Mouse (Mus musculus) midbrain, embryonic 13.5 days (tissue): ENCODE results near the gene Clec4g. TPM values are rescaled to one million over a fixed set of nuclear protein-coding genes. Genes with fewer than 3 reads are reported as not detected.

Source experiments
- ATAC-seq: fragments of 200-750 bp; cut with Nextera tagmentation; 2 replicates; pipeline ENCODE4 v1.8.0; 2017; ENCODE audit warnings: mild to moderate bottlenecking, moderate TSS enrichment, moderate library complexity
- H3K27ac ChIP-seq: fragments of 300-500 bp; sonication (generic); 2 replicates; pipeline ENCODE4 v1.5.1; 2015; ENCODE audit warnings: inconsistent platforms, mild to moderate bottlenecking, moderate library complexity
- H3K27me3 ChIP-seq: fragments of 300-500 bp; sonication (generic); 2 replicates; pipeline ENCODE4 v1.6.1; 2015; ENCODE audit warnings: mild to moderate bottlenecking, inconsistent platforms
- H3K36me3 ChIP-seq: fragments of 300-500 bp; sonication (generic); 2 replicates; pipeline ENCODE4 v1.6.1; 2015; ENCODE audit warnings: mild to moderate bottlenecking, inconsistent platforms
- H3K4me1 ChIP-seq: fragments of 300-500 bp; sonication (generic); replicated peaks from 2 replicates; pipeline ENCODE4 v1.6.1; 2015; ENCODE audit warnings: inconsistent platforms
- H3K4me2 ChIP-seq: fragments of 300-500 bp; sonication (generic); replicated peaks from 2 replicates; pipeline ENCODE4 v1.6.1; 2015; ENCODE audit warnings: moderate library complexity, mild to moderate bottlenecking, inconsistent platforms
- H3K4me3 ChIP-seq: fragments of 300-500 bp; sonication (generic); replicated peaks from 2 replicates; pipeline ENCODE4 v1.5.1; 2015; ENCODE audit warnings: mild to moderate bottlenecking, inconsistent platforms
- H3K9ac ChIP-seq: fragments of 300-500 bp; sonication (generic); replicated peaks from 2 replicates; pipeline ENCODE4 v1.6.1; 2015; ENCODE audit warnings: mild to moderate bottlenecking, inconsistent platforms
- H3K9me3 ChIP-seq: fragments of 300-500 bp; sonication (generic); 2 replicates; pipeline ENCODE4 v1.6.1; 2016; ENCODE audit warnings: mild to moderate bottlenecking, inconsistent platforms
- WGBS: fragments of 180-500 bp; shearing (Covaris S2); methylation state at CpG from one replicate; pipeline ENCODE4 v1.1.7; 2015; 5-methylcytosine and 5-hydroxymethylcytosine counted together
- polyA plus RNA-seq: library from polyadenylated mRNA; unstranded; fragments of >200 nt; fragmentation: Nextera tagmentation; extraction: Ambion mirVana; gene quantifications from 2 replicates; pipeline ENCODE4 v1.2.1, GENCODE M21; 2015

Clec4g gene
- polyA plus RNA-seq, 1 experiment from 2014 or later: not detected

GRCm38 (mm10) chr8:3676993-3677579 is 43.4 kb downstream of the Clec4g start:
- Histone ChIP-seq H3K36me3 (peaks cover 31% of the 10 kb centered on the region), H3K9me3 (no peaks in the 10 kb centered on the region), H3K4me2 (peak overlapping the region; percentile 78), H3K9ac (peak overlapping the region; percentile 94), H3K27me3 (no peaks in the 10 kb centered on the region), H3K27ac (peak overlapping the region; percentile 88), H3K4me3 (peak overlapping the region; percentile 89), H3K4me1 (peaks cover 20% of the 10 kb centered on the region)
- WGBS: 5% methylated on average over 15 of the region's 15 CpGs
- peak; percentile 6; the same call in 1 of the 2 replicates for ATAC-seq

DNA sequence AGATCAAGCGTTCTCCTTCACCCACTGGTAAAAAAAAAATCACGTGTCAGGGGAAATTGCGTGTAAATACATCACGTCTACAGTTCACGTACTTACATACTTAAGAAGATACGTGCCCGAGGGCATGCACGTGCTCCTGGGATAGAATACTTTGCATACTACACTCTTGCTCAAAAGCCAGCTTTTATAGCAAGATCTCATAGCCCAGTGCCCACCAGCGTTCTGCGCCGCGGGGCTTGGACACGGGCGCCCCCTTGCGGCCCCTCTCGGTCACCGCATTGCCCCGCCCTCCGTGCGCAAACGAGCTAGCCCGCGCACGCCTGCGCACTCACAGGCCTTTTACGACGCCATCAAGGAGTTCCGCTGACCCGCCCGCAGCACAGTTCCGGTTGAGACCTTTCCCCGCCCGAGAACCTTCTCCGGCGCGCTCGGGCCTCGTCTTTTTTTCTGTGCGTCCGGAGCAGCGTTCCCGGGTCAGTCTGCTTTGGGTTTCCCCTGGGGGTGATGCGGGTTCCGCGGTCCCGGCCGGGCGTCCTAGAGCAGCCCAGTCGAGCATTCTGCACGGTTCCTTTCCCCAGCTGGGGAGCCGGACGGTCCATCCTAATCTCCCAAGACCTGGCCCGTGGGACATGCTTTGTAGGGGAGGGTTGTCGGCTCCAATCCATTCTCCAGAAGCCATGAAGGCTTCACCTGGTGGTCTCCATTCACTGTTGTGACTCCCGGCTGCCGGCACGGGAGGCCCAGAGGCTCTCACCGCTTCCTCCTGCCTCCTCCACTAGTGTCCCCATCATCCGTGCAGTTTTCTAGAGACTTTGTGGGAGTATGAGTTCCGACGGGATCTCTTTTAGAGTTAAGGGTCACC is 44.1 kb downstream of the Clec4g start, which contains the start of gene Trappc5:
Gene Trappc5 (plus strand): TSS at position 169 of the 862 bp plus-strand sequence.
- Histone ChIP-seq H3K4me1 (peaks cover 20% of the 10 kb centered on the region), H3K4me2 (peak within 1 kb of the TSS; percentile 78)

GRCm38 (mm10) chr8:3674671-3675070 is 45.8 kb downstream of the Clec4g start:
- peaks cover 10% of the 10 kb centered on the region for H3K36me3 ChIP-seq
- H3K9me3 ChIP-seq: no peaks in the 10 kb centered on the region
- 54% methylated on average over 3 of the region's 3 CpGs for WGBS
- peaks cover 20% of the 10 kb centered on the region for H3K4me1 ChIP-seq
- H3K4me3 ChIP-seq: no peak overlapping the region
- no peaks in the 10 kb centered on the region for H3K27me3 ChIP-seq
- no peak overlapping the region for H3K4me2 ChIP-seq
- no peak overlapping the region for H3K27ac ChIP-seq
- no peak overlapping the region for H3K9ac ChIP-seq
- ATAC-seq: no peak

More for the DNA sequence above, 44.1 kb downstream of the Clec4g start, which contains the start of gene Trappc5:
- WGBS: 1% methylated on average over 61 of the region's 61 CpGs
- peak within 1 kb of the TSS; percentile 89 for H3K4me3 ChIP-seq
- H3K9me3 ChIP-seq: no peaks in the 10 kb centered on the region
- peak within 1 kb of the TSS; percentile 88 for H3K27ac ChIP-seq
- H3K36me3 ChIP-seq: peaks cover 26% of the 10 kb centered on the region
- peak within 1 kb of the TSS; percentile 94 for H3K9ac ChIP-seq
- H3K27me3 ChIP-seq: no peaks in the 10 kb centered on the region
- peak; percentile 82 for ATAC-seq

GRCm38 (mm10) chr8:3671980-3672491 is 48.4 kb downstream of the Clec4g start, which contains the start of gene Fcor:
Gene Fcor (minus strand): TSS chr8:3672362.
- Histone ChIP-seq H3K4me3 (peak within 1 kb of the TSS; percentile 47), H3K4me1 (peaks cover 5% of the 10 kb centered on the region), H3K9ac (peak within 1 kb of the TSS; percentile 55), H3K4me2 (peak within 1 kb of the TSS; percentile 53), H3K27ac (peak within 1 kb of the TSS; percentile 70), H3K36me3 (no peaks in the 10 kb centered on the region), H3K9me3 (no peaks in the 10 kb centered on the region), H3K27me3 (no peaks in the 10 kb centered on the region)
- ATAC-seq: peak; percentile 88
- under 1% methylated on average over 23 of the region's 23 CpGs for WGBS

DNA sequence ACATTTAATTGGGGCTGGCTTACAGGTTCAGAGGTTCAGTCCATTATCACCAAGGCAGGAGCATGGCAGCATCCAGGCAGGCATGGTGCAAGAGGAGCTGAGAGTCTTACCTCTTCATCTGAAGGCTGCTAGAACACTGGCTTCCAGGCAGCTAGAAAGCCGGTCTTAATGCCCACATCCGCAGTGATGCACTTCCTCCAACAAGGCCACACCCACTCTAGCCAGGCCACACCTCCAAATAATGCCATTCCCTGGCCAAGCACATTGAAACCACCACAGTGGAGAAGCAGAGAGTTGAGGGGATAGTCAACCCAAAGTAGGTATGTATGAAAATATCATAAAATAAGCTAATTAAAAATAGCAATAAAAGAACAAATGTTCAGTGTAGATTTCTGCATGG is 50.1 kb downstream of the Clec4g start:
- ATAC-seq: no peak
- 87% methylated on average over 2 of the region's 2 CpGs for WGBS
- H3K4me2 ChIP-seq: no peak overlapping the region
- H3K27me3 ChIP-seq: no peaks in the 10 kb centered on the region
- H3K27ac ChIP-seq: no peak overlapping the region
- H3K36me3 ChIP-seq: no peaks in the 10 kb centered on the region
- H3K4me1 ChIP-seq: no peaks in the 10 kb centered on the region; the same call in 1 of the 2 replicates
- H3K9me3 ChIP-seq: no peaks in the 10 kb centered on the region
- H3K9ac ChIP-seq: no peak overlapping the region
- no peak overlapping the region for H3K4me3 ChIP-seq

- H3K4me2 ChIP-seq: no peak within 1 kb of the TSS
- H3K4me3 ChIP-seq: no peak within 1 kb of the TSS
- no peaks in the 10 kb centered on the region for H3K36me3 ChIP-seq
- no peaks in the 10 kb centered on the region for H3K27me3 ChIP-seq
- no peak for ATAC-seq
- no peak within 1 kb of the TSS for H3K27ac ChIP-seq
- H3K9me3 ChIP-seq: no peaks in the 10 kb centered on the region
- 78% methylated on average over 6 of the region's 6 CpGs for WGBS
- H3K4me1 ChIP-seq: no peaks in the 10 kb centered on the region
- H3K9ac ChIP-seq: no peak within 1 kb of the TSS
Measured at GRCm38 (mm10) chr8:3665507-3665906, 54.9 kb downstream of the Clec4g start, which contains the start of gene Mcemp1. Gene Mcemp1 (plus strand): TSS chr8:3665754.

- Histone ChIP-seq H3K27me3 (no peaks in the 10 kb centered on the region), H3K36me3 (no peaks in the 10 kb centered on the region), H3K9ac (no peak overlapping the region), H3K27ac (no peak overlapping the region), H3K4me1 (no peaks in the 10 kb centered on the region), H3K9me3 (no peaks in the 10 kb centered on the region), H3K4me3 (no peak overlapping the region), H3K4me2 (no peak overlapping the region)
- 70% methylated on average over 5 of the region's 5 CpGs for WGBS
- ATAC-seq: no peak
Measured at GRCm38 (mm10) chr8:3664405-3664804, 56.0 kb downstream of the Clec4g start.

GRCm38 (mm10) chr8:3660889-3661288 is 59.6 kb downstream of the Clec4g start:
- ATAC-seq: no peak
- WGBS: 89% methylated on average over 8 of the region's 8 CpGs
- peaks cover 9% of the 10 kb centered on the region for H3K4me1 ChIP-seq

More at GRCm38 (mm10) chr8:3660889-3661288, 59.6 kb downstream of the Clec4g start:
- H3K27me3 ChIP-seq: no peaks in the 10 kb centered on the region
- no peak overlapping the region for H3K4me3 ChIP-seq
- H3K9ac ChIP-seq: no peak overlapping the region
- no peak overlapping the region for H3K4me2 ChIP-seq
- no peaks in the 10 kb centered on the region for H3K9me3 ChIP-seq
- no peaks in the 10 kb centered on the region for H3K36me3 ChIP-seq
- no peak overlapping the region for H3K27ac ChIP-seq

Other genes with a start within 250 kb of the Clec4g start
- 0.17 and 0.23 TPM in 2 replicates for gene Tex45, start 249.8 kb downstream of the Clec4g start, polyA plus RNA-seq
- 85.1 and 90.0 TPM in 2 replicates for gene Zfp358, start 227.5 kb downstream of the Clec4g start, polyA plus RNA-seq
- 93.4 and 99.6 TPM in 2 replicates for gene Mcoln1, start 220.2 kb downstream of the Clec4g start, polyA plus RNA-seq
- 33.0 and 34.1 TPM in 2 replicates for gene Pnpla6, start 205.3 kb downstream of the Clec4g start, polyA plus RNA-seq
- gene C330021F23Rik, start 152.7 kb downstream of the Clec4g start, polyA plus RNA-seq: 1.1 and 1.3 TPM in 2 replicates
- 30.4 and 35.6 TPM in 2 replicates for gene Camsap3, start 133.4 kb downstream of the Clec4g start, polyA plus RNA-seq
- 58.6 and 63.2 TPM in 2 replicates for gene Xab2, start 99.3 kb downstream of the Clec4g start, polyA plus RNA-seq
- 117 and 119 TPM in 2 replicates for gene Pet100, start 99.1 kb downstream of the Clec4g start, polyA plus RNA-seq
- gene Pcp2, start 95.1 kb downstream of the Clec4g start, polyA plus RNA-seq: 0.50 and 0.55 TPM in 2 replicates
- 28.8 and 31.3 TPM in 2 replicates for gene Stxbp2, start 89.7 kb downstream of the Clec4g start, polyA plus RNA-seq
- 0.24 and 0.48 TPM in 2 replicates for gene Retn, start 64.9 kb downstream of the Clec4g start, polyA plus RNA-seq
- 0.40 TPM in 1 of 2 replicates, not detected in the other for gene Mcemp1, start 54.9 kb downstream of the Clec4g start, polyA plus RNA-seq
- 9.6 and 12.4 TPM in 2 replicates for gene Fcor, start 48.3 kb downstream of the Clec4g start, polyA plus RNA-seq
- 58.6 and 60.2 TPM in 2 replicates for gene Trappc5, start 44.4 kb downstream of the Clec4g start, polyA plus RNA-seq
- gene Fcer2a, start 26.5 kb downstream of the Clec4g start, polyA plus RNA-seq: 0.23 and 0.61 TPM in 2 replicates
- gene Cd209a, start 28.3 kb upstream of the Clec4g start, polyA plus RNA-seq: not detected in 2 replicates
- gene Cd209e, start 133.7 kb upstream of the Clec4g start, polyA plus RNA-seq: not detected in 2 replicates
- gene Cd209d, start 157.9 kb upstream of the Clec4g start, polyA plus RNA-seq: not detected in 2 replicates
- gene Cd209b, start 206.2 kb upstream of the Clec4g start, polyA plus RNA-seq: not detected in 2 replicates
- 0.40 and 0.75 TPM in 2 replicates for gene Cd209c, start 234.1 kb upstream of the Clec4g start, polyA plus RNA-seq